Mouse (Mus musculus): ENCODE measurements around the gene Rpl36. TPM values are rescaled to one million over a fixed set of nuclear protein-coding genes. Genes with fewer than 3 reads are reported as not detected.

The Rpl36 gene
- total and polyA plus RNA-seq, 2 experiments from 2014 or later, result 1,192 to 1,600 TPM

GRCm38 (mm10) chr17:56604070-56604380 lies 9.2 kb upstream of the Rpl36 start:
- 84% methylated on average over 9 of the region's 9 CpGs for WGBS
- ATAC-seq (ENCODE audit: insufficient read depth, low read depth), result no peak
- H3K27me3 ChIP-seq (ENCODE audit: control insufficient read depth, insufficient read depth, low read length), result no peaks in the 10 kb centered on the region

DNA sequence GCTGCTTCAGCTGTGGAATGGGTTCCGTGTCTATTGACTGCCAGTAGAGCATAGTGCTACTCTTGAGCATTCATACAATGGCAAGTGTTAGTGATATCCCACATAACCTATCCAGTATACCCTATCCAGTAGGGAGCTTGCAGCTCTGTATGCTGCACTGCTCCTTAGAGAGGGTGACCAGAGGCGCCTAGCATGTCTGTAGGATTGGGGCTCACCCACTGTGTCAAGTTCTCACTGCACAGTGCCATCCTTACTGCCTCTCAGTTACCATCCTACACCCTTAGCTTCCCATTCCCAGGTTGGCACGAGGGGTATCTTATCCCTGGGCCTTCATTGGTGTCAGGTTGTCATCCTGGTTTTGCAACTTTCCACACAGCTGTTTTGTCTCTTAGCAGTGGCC lies 8.8 kb upstream of the Rpl36 start:
- TF ChIP-seq EP300 (IDR thresholded peaks at IDR 0.05; ENCODE audit: low read depth) (no peak), CTCF (IDR thresholded peaks at IDR 0.05; ENCODE audit: low read depth) (no peak)

More at GRCm38 (mm10) chr17:56604070-56604380, 9.2 kb upstream of the Rpl36 start:
- TF ChIP-seq CTCF (IDR thresholded peaks at IDR 0.05; ENCODE audit: low read depth), result no peak
- TF ChIP-seq EP300 (IDR thresholded peaks at IDR 0.05; ENCODE audit: low read depth), result no peak
- DNase-seq (ENCODE audit: low spot score), result no peak
- Histone ChIP-seq H3K36me3 (replicated peaks; ENCODE audit: control insufficient read depth, insufficient read depth, low read length) (peaks cover 80% of the 10 kb centered on the region), H3K4me3 (ENCODE audit: low read depth, low read length) (no peak overlapping the region), H3K27ac (ENCODE audit: low read depth) (no peak overlapping the region), H3K9ac (replicated peaks; ENCODE audit: low read depth, low read length) (no peak overlapping the region), H3K9me3 (replicated peaks; ENCODE audit: control insufficient read depth, low read length) (no peaks in the 10 kb centered on the region), H3K4me1 (ENCODE audit: control insufficient read depth, insufficient read depth) (peaks cover 7% of the 10 kb centered on the region; the same call in 1 of the 2 replicates), H3K4me2 (ENCODE audit: low read depth, low read length) (no peak overlapping the region)

DNA sequence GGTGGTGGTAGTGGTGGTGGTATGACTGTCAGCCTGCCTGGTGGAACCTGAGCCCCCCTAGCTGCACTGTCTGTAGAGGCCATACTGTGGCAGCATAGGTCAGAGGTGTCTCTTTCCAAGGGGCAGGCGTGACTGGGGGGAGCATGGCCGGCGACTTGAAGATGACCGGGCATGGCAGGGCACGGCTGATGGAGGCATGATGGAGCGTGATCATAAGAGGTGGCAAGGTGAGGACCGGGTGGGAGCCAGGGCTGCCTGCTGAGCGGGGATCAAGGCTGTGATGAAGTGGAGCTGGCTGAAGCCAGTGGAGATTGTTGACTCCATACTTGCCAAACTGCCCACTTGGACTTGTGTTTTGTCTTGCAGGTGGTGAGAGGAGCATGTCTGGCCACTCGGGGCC lies 7.8 kb upstream of the Rpl36 start:
- Histone ChIP-seq H3K4me2 (ENCODE audit: low read depth, low read length) (no peak overlapping the region), H3K4me1 (ENCODE audit: control insufficient read depth, insufficient read depth) (peaks cover 12% of the 10 kb centered on the region), H3K9ac (replicated peaks; ENCODE audit: low read depth, low read length) (no peak overlapping the region), H3K9me3 (replicated peaks; ENCODE audit: control insufficient read depth, low read length) (no peaks in the 10 kb centered on the region), H3K36me3 (replicated peaks; ENCODE audit: control insufficient read depth, insufficient read depth, low read length) (peaks cover 66% of the 10 kb centered on the region), H3K27ac (ENCODE audit: low read depth) (no peak overlapping the region), H3K4me3 (ENCODE audit: low read depth, low read length) (no peak overlapping the region), H3K27me3 (ENCODE audit: control insufficient read depth, insufficient read depth, low read length) (no peaks in the 10 kb centered on the region)
- DNase-seq (ENCODE audit: low spot score) (no peak), ATAC-seq (ENCODE audit: insufficient read depth, low read depth) (no peak)
- WGBS, result 78% methylated on average over 9 of the region's 9 CpGs
- TF ChIP-seq CTCF (IDR thresholded peaks at IDR 0.05; ENCODE audit: low read depth) (no peak), EP300 (IDR thresholded peaks at IDR 0.05; ENCODE audit: low read depth) (no peak)

More for the DNA sequence above, 8.8 kb upstream of the Rpl36 start:
- H3K27me3 ChIP-seq (ENCODE audit: control insufficient read depth, insufficient read depth, low read length), result no peaks in the 10 kb centered on the region
- H3K4me2 ChIP-seq (ENCODE audit: low read depth, low read length), result no peak overlapping the region
- no peak overlapping the region for H3K4me3 ChIP-seq (ENCODE audit: low read depth, low read length)
- H3K9me3 ChIP-seq (replicated peaks; ENCODE audit: control insufficient read depth, low read length), result no peaks in the 10 kb centered on the region
- H3K27ac ChIP-seq (ENCODE audit: low read depth), result no peak overlapping the region
- ATAC-seq (ENCODE audit: insufficient read depth, low read depth), result no peak
- DNase-seq (ENCODE audit: low spot score), result no peak
- H3K36me3 ChIP-seq (replicated peaks; ENCODE audit: control insufficient read depth, insufficient read depth, low read length), result peaks cover 76% of the 10 kb centered on the region
- no peak overlapping the region for H3K9ac ChIP-seq (replicated peaks; ENCODE audit: low read depth, low read length)
- WGBS, result 94% methylated on average over 3 of the region's 3 CpGs
- H3K4me1 ChIP-seq (ENCODE audit: control insufficient read depth, insufficient read depth), result peaks cover 7% of the 10 kb centered on the region; the same call in 1 of the 2 replicates

DNA sequence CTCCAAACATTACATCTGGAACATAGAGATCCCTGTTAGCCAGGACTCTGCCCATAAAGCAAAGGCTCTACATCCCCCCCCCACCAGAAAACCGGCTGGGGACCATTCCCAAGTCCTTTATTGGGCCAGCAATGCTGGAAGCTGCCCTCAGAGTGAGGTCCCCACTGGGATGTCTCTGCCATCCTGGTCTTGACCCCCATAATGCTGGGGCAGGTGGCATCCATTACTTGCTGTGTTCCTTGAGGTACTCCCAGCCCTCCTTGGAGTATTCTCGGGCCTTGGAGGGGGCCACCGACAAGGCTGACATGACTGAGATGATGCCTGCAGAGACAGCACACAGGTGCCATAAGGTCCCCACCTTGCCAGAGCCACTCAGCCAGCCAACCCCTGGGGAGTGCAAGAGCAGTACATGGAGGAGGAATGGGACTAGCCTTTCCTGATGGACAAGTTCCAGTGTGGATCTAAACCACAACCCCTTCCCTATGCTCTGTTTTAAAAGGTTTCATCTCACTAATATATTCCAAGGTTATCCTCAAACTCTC lies 5.6 kb upstream of the Rpl36 start:
- Histone ChIP-seq H3K9ac (replicated peaks; ENCODE audit: low read depth, low read length) (no peak overlapping the region), H3K4me3 (ENCODE audit: low read depth, low read length) (no peak overlapping the region), H3K4me2 (ENCODE audit: low read depth, low read length) (no peak overlapping the region), H3K4me1 (ENCODE audit: control insufficient read depth, insufficient read depth) (peaks cover 12% of the 10 kb centered on the region), H3K36me3 (replicated peaks; ENCODE audit: control insufficient read depth, insufficient read depth, low read length) (peaks cover 46% of the 10 kb centered on the region), H3K9me3 (replicated peaks; ENCODE audit: control insufficient read depth, low read length) (no peaks in the 10 kb centered on the region), H3K27me3 (ENCODE audit: control insufficient read depth, insufficient read depth, low read length) (no peaks in the 10 kb centered on the region), H3K27ac (ENCODE audit: low read depth) (no peak overlapping the region)
- DNase-seq (ENCODE audit: low spot score) (no peak), ATAC-seq (ENCODE audit: insufficient read depth, low read depth) (no peak)
- 63% methylated on average over 3 of the region's 3 CpGs for WGBS
- TF ChIP-seq EP300 (IDR thresholded peaks at IDR 0.05; ENCODE audit: low read depth) (no peak), CTCF (IDR thresholded peaks at IDR 0.05; ENCODE audit: low read depth) (no peak)

DNA sequence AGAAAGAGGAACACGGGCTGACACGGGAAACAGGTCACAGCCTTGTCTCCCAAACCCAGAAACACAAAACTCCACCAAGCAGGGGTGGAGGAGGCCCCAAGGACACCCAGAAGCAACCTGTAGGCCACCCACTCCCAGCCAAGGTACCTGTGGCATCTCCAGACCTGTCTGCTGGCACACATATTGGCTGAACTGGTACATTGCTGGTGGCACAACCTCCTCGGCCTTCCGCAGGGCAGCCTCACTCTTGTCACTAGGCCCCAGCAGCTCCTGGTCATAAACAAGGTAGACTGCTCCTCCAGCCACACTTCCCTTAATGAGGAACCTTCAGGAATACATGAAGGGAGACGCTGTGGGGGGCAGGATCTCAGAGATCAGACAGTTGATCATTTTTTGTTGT lies 4.5 kb upstream of the Rpl36 start:
- WGBS, result 39% methylated on average over 5 of the region's 5 CpGs
- TF ChIP-seq CTCF (IDR thresholded peaks at IDR 0.05; ENCODE audit: low read depth) (no peak), EP300 (IDR thresholded peaks at IDR 0.05; ENCODE audit: low read depth) (no peak)
- Histone ChIP-seq H3K4me2 (ENCODE audit: low read depth, low read length) (peak overlapping the region; percentile 66), H3K4me3 (ENCODE audit: low read depth, low read length) (peak overlapping the region; percentile 60), H3K27me3 (ENCODE audit: control insufficient read depth, insufficient read depth, low read length) (no peaks in the 10 kb centered on the region), H3K36me3 (replicated peaks; ENCODE audit: control insufficient read depth, insufficient read depth, low read length) (peaks cover 35% of the 10 kb centered on the region), H3K9me3 (replicated peaks; ENCODE audit: control insufficient read depth, low read length) (no peaks in the 10 kb centered on the region), H3K4me1 (ENCODE audit: control insufficient read depth, insufficient read depth) (peaks cover 12% of the 10 kb centered on the region), H3K9ac (replicated peaks; ENCODE audit: low read depth, low read length) (peak overlapping the region; percentile 67), H3K27ac (ENCODE audit: low read depth) (peak overlapping the region; percentile 85)
- DNase-seq (ENCODE audit: low spot score) (no peak), ATAC-seq (ENCODE audit: insufficient read depth, low read depth) (no peak)

Measured in heart, postnatal 0 days (tissue).